Mouse (Mus musculus): ENCODE results near the gene Itk. TPM values are rescaled to one million over a fixed set of nuclear protein-coding genes. Genes with fewer than 3 reads are reported as not detected.

Itk gene
- polyA plus RNA-seq, 2 experiments = 0.07 TPM; not detected in 1

DNA sequence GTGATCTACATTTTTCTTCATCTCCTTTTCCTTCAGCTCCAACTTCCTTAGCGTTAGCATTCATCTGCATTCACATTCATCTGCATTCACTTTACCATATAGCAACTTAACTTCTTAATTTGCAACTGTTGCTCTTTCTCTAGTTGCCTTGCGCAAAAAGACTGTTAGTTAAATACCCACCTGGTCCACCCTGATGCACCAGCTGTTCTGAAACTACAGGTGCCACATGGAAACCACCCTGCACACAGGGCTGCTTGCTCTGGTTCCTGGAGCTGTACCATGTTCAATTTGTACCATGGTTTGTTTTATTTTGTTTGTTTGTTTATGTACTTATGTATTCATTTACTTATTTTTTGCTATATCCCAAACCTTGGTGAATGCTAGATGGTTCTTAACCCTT lies 6.4 kb upstream of the Itk start:
- Histone ChIP-seq H3K27me3 (ENCODE audit: control insufficient read depth, insufficient read depth, low read length) (no peaks in the 10 kb centered on the region), H3K4me1 (replicated peaks; ENCODE audit: control insufficient read depth in 2 of 2, insufficient read depth in 2 of 2, low read length in 1 of 2) (peaks cover 4 to 21% of the 10 kb centered on the region in 2 experiments; a peak in 3 of 4 replicates), H3K9me3 (ENCODE audit: control insufficient read depth, low read length) (no peaks in the 10 kb centered on the region), H3K36me3 (replicated peaks; ENCODE audit: control insufficient read depth, insufficient read depth, low read depth) (no peaks in the 10 kb centered on the region), H3K4me3 (ENCODE audit: insufficient read depth in 1 of 2, low read depth in 2 of 2, low read length in 2 of 2) (no peak overlapping the region), H3K27ac (no peak overlapping the region), H3K9ac (replicated peaks) (no peak overlapping the region), H3K4me2 (ENCODE audit: low read depth) (no peak overlapping the region)
- DNase-seq (ENCODE audit: low read depth in 3 of 3, low spot score in 3 of 3) (no peak), ATAC-seq (ENCODE audit: insufficient read depth) (no peak)
- TF ChIP-seq CTCF (IDR thresholded peaks at IDR 0.05; ENCODE audit: low read depth) = no peak
- TF ChIP-seq EP300 (IDR thresholded peaks at IDR 0.05; ENCODE audit: low read depth) = no peak
- 81% methylated on average over 2 of the region's 2 CpGs for WGBS (ENCODE audit: insufficient replicate concordance)

DNA sequence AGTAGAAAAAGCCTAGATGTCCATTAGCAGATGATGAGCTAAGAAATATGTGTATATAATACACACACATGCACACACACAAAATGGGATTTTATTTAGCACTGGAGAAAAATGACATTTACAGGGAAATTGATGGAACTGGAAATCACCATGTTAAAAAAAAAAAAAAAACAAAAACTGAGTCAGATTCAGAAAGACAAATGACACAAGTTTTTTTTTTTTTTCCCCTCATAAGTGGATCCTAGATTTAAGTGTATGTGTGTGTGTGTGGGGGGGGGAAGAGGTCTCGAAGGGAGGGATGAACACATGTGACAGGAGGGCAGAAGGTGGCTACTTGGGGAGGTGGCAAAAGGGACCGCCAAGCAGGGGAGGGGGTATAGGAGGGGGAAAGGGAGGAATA lies 5.8 kb upstream of the Itk start:
- Histone ChIP-seq H3K9ac (replicated peaks) (no peak overlapping the region), H3K36me3 (replicated peaks; ENCODE audit: control insufficient read depth, insufficient read depth, low read depth) (no peaks in the 10 kb centered on the region), H3K9me3 (ENCODE audit: control insufficient read depth, low read length) (no peaks in the 10 kb centered on the region), H3K4me2 (ENCODE audit: low read depth) (no peak overlapping the region), H3K27me3 (ENCODE audit: control insufficient read depth, insufficient read depth, low read length) (no peaks in the 10 kb centered on the region), H3K4me3 (ENCODE audit: insufficient read depth in 1 of 2, low read depth in 2 of 2, low read length in 2 of 2) (no peak overlapping the region), H3K4me1 (replicated peaks; ENCODE audit: control insufficient read depth in 2 of 2, insufficient read depth in 2 of 2, low read length in 1 of 2) (peaks cover 4 to 21% of the 10 kb centered on the region in 2 experiments; a peak in 3 of 4 replicates), H3K27ac (no peak overlapping the region)
- DNase-seq (ENCODE audit: low read depth in 3 of 3, low spot score in 3 of 3) (no peak), ATAC-seq (ENCODE audit: insufficient read depth) (no peak)
- no peak for TF ChIP-seq CTCF (IDR thresholded peaks at IDR 0.05; ENCODE audit: low read depth)
- no peak for TF ChIP-seq EP300 (IDR thresholded peaks at IDR 0.05; ENCODE audit: low read depth)
- 63% methylated on average over 2 of the region's 2 CpGs for WGBS (ENCODE audit: insufficient replicate concordance)

DNA sequence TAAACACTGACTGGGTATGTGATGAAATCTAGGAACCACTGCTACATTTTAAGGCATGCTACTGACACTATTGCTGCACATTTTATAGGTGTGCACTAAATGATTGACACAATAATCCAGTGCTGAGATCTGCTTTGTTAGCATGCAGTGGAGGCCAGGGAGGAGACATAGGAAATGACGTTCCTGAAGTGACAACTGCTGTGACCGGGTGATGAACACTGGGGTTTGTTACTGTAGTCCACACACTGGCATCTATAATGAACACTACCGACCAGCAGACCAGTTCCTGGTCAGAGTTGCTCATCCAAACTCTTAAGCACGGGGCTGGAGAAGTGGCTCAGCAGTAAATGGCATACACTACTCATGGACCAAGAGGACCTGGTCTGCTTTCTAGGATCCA lies 4.1 kb upstream of the Itk start:
- no peak overlapping the region for H3K27ac ChIP-seq
- no peak overlapping the region for H3K4me2 ChIP-seq (ENCODE audit: low read depth)
- no peak for TF ChIP-seq CTCF (IDR thresholded peaks at IDR 0.05; ENCODE audit: low read depth)
- TF ChIP-seq EP300 (IDR thresholded peaks at IDR 0.05; ENCODE audit: low read depth) = no peak
- no peaks in the 10 kb centered on the region for H3K27me3 ChIP-seq (ENCODE audit: control insufficient read depth, insufficient read depth, low read length)
- no peaks in the 10 kb centered on the region for H3K9me3 ChIP-seq (ENCODE audit: control insufficient read depth, low read length)
- H3K4me3 ChIP-seq (ENCODE audit: insufficient read depth in 1 of 2, low read depth in 2 of 2, low read length in 2 of 2) = no peak overlapping the region
- no peak for ATAC-seq (ENCODE audit: insufficient read depth)
- H3K4me1 ChIP-seq (replicated peaks; ENCODE audit: control insufficient read depth in 2 of 2, insufficient read depth in 2 of 2, low read length in 1 of 2) = peaks cover 0 to 13% of the 10 kb centered on the region in 2 experiments; a peak in 2 of 4 replicates
- H3K36me3 ChIP-seq (replicated peaks; ENCODE audit: control insufficient read depth, insufficient read depth, low read depth) = no peaks in the 10 kb centered on the region
- no peak overlapping the region for H3K9ac ChIP-seq (replicated peaks)
- no peak for DNase-seq (ENCODE audit: low read depth in 3 of 3, low spot score in 3 of 3)
- WGBS (ENCODE audit: insufficient replicate concordance) = 36% methylated on average over 4 of the region's 4 CpGs

DNA sequence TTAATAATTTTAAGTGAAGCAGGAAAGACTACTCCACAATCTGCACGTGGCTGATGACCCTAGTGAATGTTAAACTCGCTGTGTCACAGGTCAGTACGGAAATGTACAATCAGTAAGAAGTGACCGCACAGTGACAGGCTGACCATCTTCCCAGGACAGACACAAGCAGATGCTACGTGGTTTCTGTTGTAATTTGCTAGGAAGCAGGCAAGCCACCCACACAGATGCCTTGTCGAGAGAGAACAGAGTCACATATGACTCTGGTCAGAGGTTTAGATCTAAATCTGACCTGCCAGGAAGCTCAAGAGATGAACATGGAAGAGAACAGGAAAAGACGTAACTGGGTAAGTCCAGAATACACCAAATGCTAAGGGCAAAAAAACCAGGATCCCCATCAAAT lies 3.6 kb upstream of the Itk start:
- Histone ChIP-seq H3K36me3 (replicated peaks; ENCODE audit: control insufficient read depth, insufficient read depth, low read depth) (no peaks in the 10 kb centered on the region), H3K4me3 (ENCODE audit: insufficient read depth in 1 of 2, low read depth in 2 of 2, low read length in 2 of 2) (no peak overlapping the region), H3K27me3 (ENCODE audit: control insufficient read depth, insufficient read depth, low read length) (no peaks in the 10 kb centered on the region), H3K9me3 (ENCODE audit: control insufficient read depth, low read length) (no peaks in the 10 kb centered on the region), H3K4me1 (replicated peaks; ENCODE audit: control insufficient read depth in 2 of 2, insufficient read depth in 2 of 2, low read length in 1 of 2) (peaks cover 0 to 11% of the 10 kb centered on the region in 2 experiments; a peak in 2 of 4 replicates), H3K27ac (no peak overlapping the region), H3K4me2 (ENCODE audit: low read depth) (no peak overlapping the region), H3K9ac (replicated peaks) (no peak overlapping the region)
- DNase-seq (ENCODE audit: low read depth in 3 of 3, low spot score in 3 of 3) (no peak), ATAC-seq (ENCODE audit: insufficient read depth) (no peak)
- TF ChIP-seq CTCF (IDR thresholded peaks at IDR 0.05; ENCODE audit: low read depth) (no peak), EP300 (IDR thresholded peaks at IDR 0.05; ENCODE audit: low read depth) (no peak)
- WGBS (ENCODE audit: insufficient replicate concordance) = 41% methylated on average over 7 of the region's 7 CpGs

DNA sequence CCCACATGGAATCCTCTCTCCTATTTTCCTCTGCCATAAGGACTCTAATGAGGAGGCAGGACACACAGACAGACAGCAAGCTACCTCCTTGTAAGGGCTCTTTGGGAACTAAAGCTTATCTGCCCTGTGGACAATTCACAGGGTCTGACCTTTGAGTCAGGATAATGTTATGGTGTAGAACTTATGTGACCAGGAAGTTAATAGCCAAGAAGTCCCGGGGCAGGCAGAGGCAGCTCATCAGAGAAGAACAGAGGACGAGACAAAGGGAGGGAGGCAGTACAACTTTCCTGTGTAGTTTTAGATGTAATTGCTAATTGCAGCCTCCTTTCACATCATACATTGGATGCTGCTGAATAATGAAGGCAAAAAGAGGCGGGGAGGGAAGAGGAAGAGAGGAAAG lies 1.3 kb upstream of the Itk start:
- Histone ChIP-seq H3K9me3 (ENCODE audit: control insufficient read depth, low read length) (no peaks in the 10 kb centered on the region), H3K9ac (replicated peaks) (no peak overlapping the region), H3K27me3 (ENCODE audit: control insufficient read depth, insufficient read depth, low read length) (no peaks in the 10 kb centered on the region), H3K4me2 (ENCODE audit: low read depth) (no peak overlapping the region), H3K4me1 (replicated peaks; ENCODE audit: control insufficient read depth in 2 of 2, insufficient read depth in 2 of 2, low read length in 1 of 2) (no peaks in the 10 kb centered on the region; a peak in 1 of 4 replicates), H3K4me3 (ENCODE audit: insufficient read depth in 1 of 2, low read depth in 2 of 2, low read length in 2 of 2) (no peak overlapping the region), H3K27ac (no peak overlapping the region), H3K36me3 (replicated peaks; ENCODE audit: control insufficient read depth, insufficient read depth, low read depth) (no peaks in the 10 kb centered on the region)
- no peak for DNase-seq (ENCODE audit: low read depth in 3 of 3, low spot score in 3 of 3)
- TF ChIP-seq EP300 (IDR thresholded peaks at IDR 0.05; ENCODE audit: low read depth) = no peak
- TF ChIP-seq CTCF (IDR thresholded peaks at IDR 0.05; ENCODE audit: low read depth) = no peak
- ATAC-seq (ENCODE audit: insufficient read depth) = no peak
- WGBS (ENCODE audit: insufficient replicate concordance) = 47% methylated on average over 3 of the region's 3 CpGs
